Mouse (Mus musculus) mature B cell (primary cell): Measurements from ENCODE around the gene Bend5.

Source experiments
- in situ Hi-C: fragments of 300-500 bp; cut with MboI; formaldehyde crosslinking; loops from 2 replicates; pipeline ENCODE4 v1.14.3; 2019

The Bend5 gene

GRCm38 (mm10) chr4:111442435-111443238 is 27.8 kb downstream of the Bend5 start:
- in situ Hi-C loops, result loop anchor here (5.0 kb wide), 1 partner anchor 45 kb away; no protein-coding TSS in a partner anchor

GRCm38 (mm10) chr4:111443906-111444615 is 29.3 kb downstream of the Bend5 start:
- in situ Hi-C loops, result loop anchor here (5.0 kb wide), 1 partner anchor 47 kb away; no protein-coding TSS in a partner anchor

- in situ Hi-C loops, result loop anchor here (5.0 kb wide), 1 partner anchor 47 kb away; no protein-coding TSS in a partner anchor
These were observed 29.9 kb downstream of the Bend5 start for GRCm38 (mm10) chr4:111444616-111445160.

GRCm38 (mm10) chr4:111447918-111448317 is 33.1 kb downstream of the Bend5 start:
- in situ Hi-C loops, result no loop called here

GRCm38 (mm10) chr4:111448586-111448985 is 33.8 kb downstream of the Bend5 start:
- in situ Hi-C loops, result no loop called here

GRCm38 (mm10) chr4:111449442-111450199 is 34.8 kb downstream of the Bend5 start:
- in situ Hi-C loops, result no loop called here

GRCm38 (mm10) chr4:111451283-111451918 is 36.6 kb downstream of the Bend5 start:
- in situ Hi-C loops, result no loop called here

GRCm38 (mm10) chr4:111452192-111452591 is 37.4 kb downstream of the Bend5 start:
- in situ Hi-C loops, result no loop called here

GRCm38 (mm10) chr4:111453275-111453674 is 38.5 kb downstream of the Bend5 start:
- in situ Hi-C loops, result no loop called here

- in situ Hi-C loops, result no loop called here
These were observed 40.8 kb downstream of the Bend5 start for GRCm38 (mm10) chr4:111455621-111456020.

GRCm38 (mm10) chr4:111457568-111457967 is 42.8 kb downstream of the Bend5 start:
- in situ Hi-C loops, result no loop called here

GRCm38 (mm10) chr4:111467293-111467773 is 52.5 kb downstream of the Bend5 start:
- in situ Hi-C loops, result no loop called here

- in situ Hi-C loops, result no loop called here
These were observed 53.0 kb downstream of the Bend5 start for GRCm38 (mm10) chr4:111467796-111468195.

GRCm38 (mm10) chr4:111469847-111470246 is 55.0 kb downstream of the Bend5 start:
- in situ Hi-C loops, result no loop called here

- in situ Hi-C loops, result no loop called here
These were observed 56.9 kb downstream of the Bend5 start for GRCm38 (mm10) chr4:111471726-111472125.

GRCm38 (mm10) chr4:111472511-111472910 is 57.7 kb downstream of the Bend5 start:
- in situ Hi-C loops, result no loop called here

- in situ Hi-C loops, result no loop called here
These were observed 58.2 kb downstream of the Bend5 start for GRCm38 (mm10) chr4:111473014-111473413.

GRCm38 (mm10) chr4:111475374-111475971 is 60.7 kb downstream of the Bend5 start:
- in situ Hi-C loops, result no loop called here

GRCm38 (mm10) chr4:111477507-111477906 is 62.7 kb downstream of the Bend5 start:
- in situ Hi-C loops, result no loop called here

GRCm38 (mm10) chr4:111483499-111483898 is 68.7 kb downstream of the Bend5 start:
- in situ Hi-C loops, result no loop called here

GRCm38 (mm10) chr4:111485189-111485588 is 70.4 kb downstream of the Bend5 start:
- in situ Hi-C loops, result no loop called here
